9 mouse cellular contexts compared by ENCODE assay signal in the genomic region with DNA sequence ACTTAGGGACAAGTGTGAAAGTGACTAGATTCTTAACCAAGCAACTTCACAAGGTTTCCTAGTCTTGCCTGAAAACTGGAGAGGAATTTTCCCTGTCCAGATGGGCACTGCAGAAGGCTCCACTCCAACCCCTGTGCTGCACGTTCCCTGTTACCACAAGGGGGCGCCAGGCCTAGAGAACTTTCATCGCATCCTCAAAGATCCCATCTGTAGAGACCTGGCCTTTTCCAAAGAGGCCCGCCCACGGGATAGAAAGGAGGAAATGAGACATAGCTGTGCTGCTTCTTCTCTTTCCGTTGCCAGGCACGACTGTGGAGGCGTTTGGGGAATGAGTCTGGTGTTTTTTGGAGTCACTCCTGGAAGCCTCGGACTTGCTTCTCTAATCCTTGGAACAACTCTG.
DNase-seq lines count a peak whose midpoint lies in the region; TF ChIP-seq lines count a peak whose summit lies in the region.
"Had no signal": no experiment of that assay in that cellular context is flagged by ENCODE, and none has a peak within 500 bp of the region (broad histone marks: within the 10 kb centered on the region; RNA-seq: fewer than 3 reads in every experiment).

No protein-coding gene starts in this region.

- TF ChIP-seq CTCF in testis, adult 2 months (IDR thresholded peaks at IDR 0.05; ENCODE audit: control insufficient read depth, insufficient read depth, insufficient replicate concordance, low read depth, low read length), result peak; percentile 87

- no peaks in the 10 kb centered on the region for H3K4me1 ChIP-seq in embryonic facial prominence, embryonic 10.5 days
- no peaks in the 10 kb centered on the region for H3K4me1 ChIP-seq in testis, adult 2 months (ENCODE audit: control insufficient read depth, insufficient read depth, low read length)

- H3K4me3 ChIP-seq in embryonic facial prominence, embryonic 10.5 days, result no peak overlapping the region
- H3K4me3 ChIP-seq in testis, adult 2 months (ENCODE audit: control insufficient read depth, low read depth, low read length), result no peak overlapping the region; the same call in 1 of the 2 replicates
- H3K4me3 ChIP-seq: megakaryocyte, embryonic 14.5 days had no signal

- whole genome bisulfite sequencing in embryonic facial prominence, embryonic 10.5 days, result 28% methylated on average over 9 of the region's 9 CpGs

- H3K27ac ChIP-seq in embryonic facial prominence, embryonic 10.5 days (replicated peaks), result no peak overlapping the region
- H3K27ac ChIP-seq in testis, adult 2 months (ENCODE audit: control insufficient read depth, insufficient read depth, low read depth, low read length), result no peak overlapping the region

- intact Hi-C loops in heart, postnatal 36 days (cut with DNase I), result no loop called here
- intact Hi-C loops in left cerebral cortex, postnatal 36 days (cut with DNase I), result no loop called here

- no peaks in the 10 kb centered on the region for H3K9me3 ChIP-seq in embryonic facial prominence, embryonic 10.5 days
- H3K9me3 ChIP-seq: megakaryocyte, embryonic 14.5 days had no signal

- DNase-seq in cerebellum, adult 8-10 months, result peak; percentile 5
- no peak for DNase-seq in cerebellum, adult 9-10 months
- DNase-seq in ZHBTc4 (ENCODE audit: low read depth, low spot score), result peak; percentile 82
- peak; percentile 67 for DNase-seq in embryonic facial prominence, embryonic 10.5 days (ENCODE audit: low spot score)
- peak; percentile 71 to 77 for DNase-seq in heart, postnatal 36 days
- peak; percentile 86 to 87 for DNase-seq in left cerebral cortex, postnatal 36 days (ENCODE audit: low spot score in 2 of 2)
- peak; percentile 8 for DNase-seq in naive thymus-derived CD4-positive, alpha-beta T cell, adult 2 months (ENCODE audit: low read depth)

- H3K36me3 ChIP-seq in embryonic facial prominence, embryonic 10.5 days (replicated peaks), result no peaks in the 10 kb centered on the region
- no peaks in the 10 kb centered on the region for H3K36me3 ChIP-seq in testis, adult 2 months (ENCODE audit: control insufficient read depth, insufficient read depth, low read length)

- TF ChIP-seq POLR2A in testis, adult 2 months (IDR thresholded peaks at IDR 0.05; ENCODE audit: control insufficient read depth, low read depth, low read length), result no peak

- H3K27me3 ChIP-seq in embryonic facial prominence, embryonic 10.5 days (replicated peaks; ENCODE audit: low read depth, poor library complexity, severe bottlenecking), result no peaks in the 10 kb centered on the region
- H3K27me3 ChIP-seq in testis, adult 2 months (ENCODE audit: control insufficient read depth, insufficient read depth, low read length), result no peaks in the 10 kb centered on the region
- H3K27me3 ChIP-seq: megakaryocyte, embryonic 14.5 days had no signal
